Mouse (Mus musculus): ENCODE measurements around the gene Dnal1.

The Dnal1 gene

GRCm38 (mm10) chr12:84163586-84164110, 49.5 kb downstream of the Dnal1 start:
- no peak for DNase-seq

GRCm38 (mm10) chr12:84165631-84166373, 51.6 kb downstream of the Dnal1 start:
- no peak for DNase-seq

- DNase-seq: no peak
Measured at GRCm38 (mm10) chr12:84170610-84171009, 56.4 kb downstream of the Dnal1 start.

GRCm38 (mm10) chr12:84172216-84172615, 58.0 kb downstream of the Dnal1 start:
- no peak for DNase-seq

GRCm38 (mm10) chr12:84172862-84173261, 58.7 kb downstream of the Dnal1 start:
- DNase-seq: peak; percentile 71 to 73

- DNase-seq: peak in 1 of 2 experiments; percentile 51
Measured at GRCm38 (mm10) chr12:84173309-84173915, 59.2 kb downstream of the Dnal1 start.

- peak; percentile 59 to 71 for DNase-seq
Measured at GRCm38 (mm10) chr12:84174190-84174811, 60.1 kb downstream of the Dnal1 start.

GRCm38 (mm10) chr12:84174871-84175270, 60.7 kb downstream of the Dnal1 start:
- no peak for DNase-seq

GRCm38 (mm10) chr12:84175659-84176061, 61.5 kb downstream of the Dnal1 start:
- DNase-seq: peak; percentile 85 to 90

- DNase-seq: no peak
Measured at GRCm38 (mm10) chr12:84176126-84176769, 62.1 kb downstream of the Dnal1 start.

GRCm38 (mm10) chr12:84176886-84177765, 63.0 kb downstream of the Dnal1 start:
- DNase-seq: no peak

- no peak for DNase-seq
Measured at GRCm38 (mm10) chr12:84178052-84178451, 63.9 kb downstream of the Dnal1 start.

- no peak for DNase-seq
Measured at GRCm38 (mm10) chr12:84178652-84179445, 64.7 kb downstream of the Dnal1 start.

GRCm38 (mm10) chr12:84180090-84180489, 65.9 kb downstream of the Dnal1 start:
- no peak for DNase-seq

- peak; percentile 58 to 71 for DNase-seq
Measured at GRCm38 (mm10) chr12:84180701-84181435, 66.7 kb downstream of the Dnal1 start.

GRCm38 (mm10) chr12:84181999-84182398, 67.8 kb downstream of the Dnal1 start:
- DNase-seq: no peak

- DNase-seq: no peak
Measured at GRCm38 (mm10) chr12:84184979-84185378, 70.8 kb downstream of the Dnal1 start.

- DNase-seq: no peak
Measured at GRCm38 (mm10) chr12:84185547-84185946, 71.4 kb downstream of the Dnal1 start.

GRCm38 (mm10) chr12:84186536-84186935, 72.4 kb downstream of the Dnal1 start:
- no peak for DNase-seq

GRCm38 (mm10) chr12:84186950-84187349, 72.8 kb downstream of the Dnal1 start:
- peak; percentile 45 to 62 for DNase-seq
